Mouse (Mus musculus) cortical plate, adult 2 months (tissue): ENCODE data around the gene Dok5. TPM values are rescaled to one million over a fixed set of nuclear protein-coding genes. Genes with fewer than 3 reads are reported as not detected.

ENCODE experiments used
- H3K27ac ChIP-seq: fragments of 200-500 bp; 2 replicates; pipeline ENCODE4 v1.5.1; 2012; ENCODE audit warnings: low read length, control low read depth, inconsistent platforms; ENCODE audit not compliant: insufficient read depth
- H3K4me1 ChIP-seq: fragments of 200-500 bp; 2 replicates; pipeline ENCODE4 v1.6.1; 2011; ENCODE audit warnings: low read length; ENCODE audit not compliant: control insufficient read depth, insufficient read depth
- H3K4me3 ChIP-seq: fragments of 200-500 bp; 2 replicates; pipeline ENCODE4 v1.5.1; 2011; ENCODE audit warnings: mild to moderate bottlenecking, low read length, control low read depth; ENCODE audit not compliant: insufficient read depth
- CTCF ChIP-seq: fragments of 200-500 bp; IDR thresholded peaks from 2 replicates; pipeline ENCODE4 v1.5.1; 2011; ENCODE audit warnings: mild to moderate bottlenecking, control low read depth, low read length; ENCODE audit not compliant: insufficient read depth; ENCODE audit errors: extremely low read depth
- POLR2A ChIP-seq: fragments of 200-500 bp; IDR thresholded peaks from 2 replicates; pipeline ENCODE4 v1.6.1; 2011; ENCODE audit warnings: mild to moderate bottlenecking, low read length, control low read depth; ENCODE audit not compliant: insufficient read depth; ENCODE audit errors: extremely low read depth
- polyA plus RNA-seq: library from polyadenylated mRNA; depleted of rRNA; stranded (reverse); fragments of >200 nt; gene quantifications from 2 replicates; pipeline ENCODE4 v1.2.3, GENCODE M21; 2012

The Dok5 gene
- polyA plus RNA-seq, 1 experiment: 32.9 TPM

DNA sequence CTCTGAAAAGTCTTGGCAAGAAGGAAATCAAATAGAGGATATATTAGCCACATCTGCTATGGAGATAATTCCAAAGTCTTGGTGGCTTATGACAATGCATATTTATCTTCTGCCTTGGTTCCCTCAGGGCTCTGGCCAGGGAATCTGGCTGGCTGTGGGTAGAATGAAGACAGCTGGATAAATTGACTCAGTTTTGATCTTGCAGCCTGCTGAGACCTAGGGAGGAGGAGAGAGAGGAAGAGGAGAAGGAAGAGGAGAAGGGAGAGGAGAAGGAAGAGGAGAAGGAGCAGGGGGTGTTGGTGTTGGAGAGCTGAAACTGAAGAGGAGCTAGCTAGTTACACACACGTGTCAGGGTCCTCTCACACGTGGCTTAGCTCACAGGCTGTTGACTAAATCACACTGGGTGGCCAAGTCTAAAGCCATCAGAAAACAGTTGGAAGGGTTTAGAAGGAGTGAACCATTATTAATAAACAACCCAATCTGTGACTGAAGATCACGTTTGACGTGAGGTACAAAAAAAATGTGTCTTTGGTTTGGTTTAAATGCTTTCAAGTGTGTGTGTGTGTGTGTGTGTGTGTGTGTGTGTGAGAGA, 85.6 kb downstream of the Dok5 start:
- H3K4me1 ChIP-seq: no peaks in the 10 kb centered on the region
- no peak overlapping the region for H3K4me3 ChIP-seq
- TF ChIP-seq CTCF (no peak), POLR2A (no peak)
- no peak overlapping the region for H3K27ac ChIP-seq

DNA sequence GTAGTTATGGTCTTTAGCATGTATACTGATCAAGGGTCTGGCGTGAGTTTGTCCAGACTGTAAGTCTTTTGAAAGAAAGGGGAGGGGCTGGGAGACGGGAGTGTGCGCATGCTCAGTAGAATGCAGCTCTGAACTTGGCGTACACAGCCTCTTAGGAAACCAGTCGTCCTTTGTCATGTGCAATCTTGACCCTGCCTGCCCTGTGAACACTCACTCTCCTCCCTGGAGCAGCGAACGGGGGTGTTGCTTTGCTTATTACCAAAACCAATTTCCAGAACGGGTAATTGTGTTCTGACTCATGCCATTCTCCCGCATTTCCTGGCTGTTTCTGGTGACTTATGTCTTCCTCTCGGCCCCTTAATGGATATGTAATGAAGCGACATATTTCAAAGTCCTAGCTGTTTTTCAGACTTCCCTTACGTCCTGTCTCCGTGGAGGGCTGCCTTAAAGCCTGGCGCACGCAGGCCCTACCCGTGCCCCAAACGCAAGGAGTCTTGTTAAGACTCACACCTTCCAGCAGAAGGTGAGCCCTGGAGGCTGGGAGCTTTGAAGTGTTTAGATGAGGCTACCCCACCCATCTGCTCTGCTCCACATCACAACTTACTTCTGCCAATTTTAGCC, 95.3 kb downstream of the Dok5 start:
- H3K4me3 ChIP-seq: peak overlapping the region; percentile 18
- TF ChIP-seq CTCF (no peak), POLR2A (no peak)
- H3K4me1 ChIP-seq: peaks cover 2% of the 10 kb centered on the region; the same call in 1 of the 2 replicates
- H3K27ac ChIP-seq: no peak overlapping the region

DNA sequence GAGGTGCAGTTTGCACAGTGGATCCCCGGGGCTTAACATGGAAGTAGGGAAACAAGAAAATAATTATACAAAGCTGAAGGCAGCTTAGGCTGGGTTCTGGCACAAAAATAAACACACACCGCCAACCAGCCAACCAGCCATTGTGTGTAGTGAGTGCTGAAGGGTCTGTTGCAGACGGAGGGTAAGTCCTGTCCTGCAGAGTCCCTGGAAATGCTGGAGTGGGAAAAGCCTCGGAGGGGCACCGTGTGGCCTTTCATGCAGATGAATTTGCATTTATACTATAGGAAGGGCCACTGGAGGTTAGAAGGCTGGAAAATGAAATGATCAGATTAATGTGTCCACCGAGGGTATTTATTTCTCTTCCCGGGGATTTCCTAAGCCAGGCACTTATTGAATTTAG, 97.2 kb downstream of the Dok5 start:
- TF ChIP-seq CTCF (no peak), POLR2A (no peak)
- no peak overlapping the region for H3K27ac ChIP-seq

DNA sequence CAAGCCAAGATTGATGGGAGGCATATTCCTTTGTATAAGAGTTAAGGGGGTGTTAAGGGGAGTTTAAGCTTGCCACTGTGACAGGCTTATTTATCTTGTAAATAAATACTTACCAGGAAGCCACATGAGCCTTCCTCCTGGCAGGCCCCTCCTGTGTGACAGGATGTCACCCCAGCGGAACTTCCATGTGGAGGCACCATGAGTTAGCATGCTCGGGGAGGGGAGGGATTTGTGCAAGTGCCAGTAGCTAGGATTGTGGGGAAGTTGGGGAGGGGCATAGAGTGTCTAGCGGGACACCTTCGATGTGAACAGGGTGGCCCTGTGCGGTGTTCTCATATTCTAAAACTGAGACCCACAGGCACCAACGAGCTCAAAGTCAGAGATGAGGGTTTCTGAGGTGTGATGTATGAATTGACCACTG, 97.6 kb downstream of the Dok5 start:
- H3K27ac ChIP-seq: no peak overlapping the region
- peaks cover 2% of the 10 kb centered on the region; the same call in 1 of the 2 replicates for H3K4me1 ChIP-seq
- TF ChIP-seq CTCF (no peak), POLR2A (no peak)
- no peak overlapping the region for H3K4me3 ChIP-seq

More for the DNA sequence above, 97.2 kb downstream of the Dok5 start:
- H3K4me1 ChIP-seq: peaks cover 2% of the 10 kb centered on the region; the same call in 1 of the 2 replicates
- no peak overlapping the region for H3K4me3 ChIP-seq

- peaks cover 2% of the 10 kb centered on the region; the same call in 1 of the 2 replicates for H3K4me1 ChIP-seq
- no peak overlapping the region for H3K4me3 ChIP-seq
- H3K27ac ChIP-seq: no peak overlapping the region
- no peak for TF ChIP-seq CTCF
- no peak for TF ChIP-seq POLR2A
Observed at GRCm38 (mm10) chr2:170829988-170830387, 98.4 kb downstream of the Dok5 start.

GRCm38 (mm10) chr2:170836862-170837261, 105.3 kb downstream of the Dok5 start:
- TF ChIP-seq POLR2A: no peak
- TF ChIP-seq CTCF: no peak
- Histone ChIP-seq H3K4me3 (no peak overlapping the region), H3K4me1 (peaks cover 2% of the 10 kb centered on the region), H3K27ac (no peak overlapping the region)

DNA sequence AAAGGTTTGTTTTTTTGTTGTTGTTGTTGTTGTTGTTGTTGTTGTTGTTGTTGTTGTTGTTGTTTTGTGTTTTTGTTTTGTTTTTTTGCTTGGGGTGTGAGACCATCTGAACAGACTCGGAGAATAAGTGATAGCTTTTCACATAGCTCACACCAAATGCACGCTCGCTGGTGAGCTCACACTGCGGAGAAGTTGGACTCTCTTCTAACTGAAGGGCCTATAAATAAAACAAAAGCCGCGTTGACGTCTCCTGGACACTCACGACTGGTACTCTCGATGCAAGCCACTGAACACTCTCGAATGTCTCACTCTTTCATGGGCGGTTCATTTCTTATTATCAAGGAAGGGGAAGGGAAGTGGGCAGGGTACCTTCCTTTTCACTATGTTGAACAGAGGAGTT, 105.8 kb downstream of the Dok5 start:
- H3K4me3 ChIP-seq: no peak overlapping the region
- peaks cover 2% of the 10 kb centered on the region for H3K4me1 ChIP-seq
- no peak for TF ChIP-seq POLR2A
- TF ChIP-seq CTCF: no peak
- H3K27ac ChIP-seq: no peak overlapping the region

GRCm38 (mm10) chr2:170837824-170838557, 106.4 kb downstream of the Dok5 start:
- no peak for TF ChIP-seq CTCF
- Histone ChIP-seq H3K4me3 (no peak overlapping the region), H3K27ac (0 out of 2 replicates have a peak overlapping the region, but pooled peaks have one; percentile 24), H3K4me1 (peaks cover 2% of the 10 kb centered on the region)

DNA sequence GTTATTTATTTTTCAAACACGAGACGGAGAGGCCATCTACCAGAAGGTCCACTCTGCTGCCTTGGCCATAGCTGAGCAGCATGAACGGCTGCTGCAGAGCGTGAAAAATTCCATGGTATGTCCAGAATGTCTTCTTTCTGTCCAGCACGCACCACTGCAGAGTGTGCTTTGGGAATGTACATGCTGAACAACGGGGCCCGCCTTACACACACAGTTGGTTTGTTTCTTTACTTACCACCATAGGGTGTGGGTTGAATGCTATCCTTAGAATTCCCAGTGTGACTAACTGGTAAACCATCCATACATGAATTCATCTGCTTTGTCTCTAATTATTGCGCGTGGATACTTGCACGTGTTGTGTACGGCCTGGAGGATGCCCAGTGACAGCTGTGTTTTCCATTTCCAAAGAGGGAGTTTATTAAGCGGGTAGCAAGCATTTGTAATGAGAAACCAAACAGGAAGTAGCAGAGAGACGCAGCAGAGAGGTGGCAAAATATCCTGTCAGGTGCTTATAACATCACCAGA, 109.9 kb downstream of the Dok5 start:
- no peak overlapping the region for H3K27ac ChIP-seq
- TF ChIP-seq POLR2A (no peak), CTCF (no peak)

More for the DNA sequence above, 109.9 kb downstream of the Dok5 start:
- H3K4me3 ChIP-seq: no peak overlapping the region
- peaks cover 2% of the 10 kb centered on the region for H3K4me1 ChIP-seq
